Mouse (Mus musculus) CH12.LX (cell line): ENCODE measurements around the gene Pogz. TPM values are rescaled to one million over a fixed set of nuclear protein-coding genes. Genes with fewer than 3 reads are reported as not detected.

Experiments
- DNase-seq: peaks from one replicate; pipeline ENCODE4 v3.0.0-alpha.2; 2013; ENCODE audit errors: extremely low read depth
- H3K27ac ChIP-seq: 2 replicates; pipeline ENCODE4 v1.5.1; 2012; ENCODE audit warnings: low read depth, mild to moderate bottlenecking, control low read depth, moderate library complexity; ENCODE audit not compliant: insufficient read depth
- H3K27me3 ChIP-seq: replicated peaks from 2 replicates; pipeline ENCODE3; 2012; ENCODE audit warnings: inconsistent platforms
- H3K36me3 ChIP-seq, 2 experiments: replicated peaks in 1 of 2; 2 replicates each; pipeline versions ENCODE3 to v1.6.1; 2012; ENCODE audit warnings: inconsistent platforms in 1 of 2, low read length in 1 of 2, mild to moderate bottlenecking in 1 of 2, mixed read lengths in 1 of 2, moderate library complexity in 1 of 2; ENCODE audit not compliant: control insufficient read depth in 1 of 2, insufficient read depth in 1 of 2
- H3K4me1 ChIP-seq, 2 experiments: 2 replicates each; pipeline ENCODE4 v1.6.1; 2012; ENCODE audit warnings: inconsistent platforms in 1 of 2, moderate library complexity in 1 of 2; ENCODE audit not compliant: insufficient read depth in 2 of 2, control insufficient read depth in 1 of 2
- H3K4me2 ChIP-seq: 2 replicates; pipeline ENCODE4 v1.6.1; 2012; ENCODE audit warnings: low read depth, mild to moderate bottlenecking, control low read depth; ENCODE audit not compliant: poor library complexity, insufficient read depth, severe bottlenecking
- H3K4me3 ChIP-seq, 3 experiments: fragments of 150-350 bp in 1 of 3; sonication (generic) in 1 of 3; replicated peaks in 1 of 3; 2 replicates each; pipeline versions ENCODE3 to v1.5.1; 2011 to 2012; ENCODE audit warnings: low read depth in 2 of 3, low read length in 2 of 3, mild to moderate bottlenecking in 2 of 3, moderate library complexity in 2 of 3, control low read depth in 1 of 3, improper control_type of control experiment in 1 of 3, inconsistent platforms in 1 of 3, mixed read lengths in 1 of 3; ENCODE audit not compliant: poor library complexity in 1 of 3
- H3K79me2 ChIP-seq: replicated peaks from 2 replicates; pipeline ENCODE4 v1.6.1; 2012; ENCODE audit warnings: mild to moderate bottlenecking, moderate library complexity; ENCODE audit not compliant: control insufficient read depth, poor library complexity, insufficient read depth, severe bottlenecking; ENCODE audit errors: extremely low read depth
- H3K9ac ChIP-seq: 2 replicates; pipeline ENCODE4 v1.6.1; 2012; ENCODE audit warnings: low read depth, mild to moderate bottlenecking, control low read depth, moderate library complexity; ENCODE audit not compliant: insufficient read depth
- H3K9me3 ChIP-seq: replicated peaks from 2 replicates; pipeline ENCODE3; 2012; ENCODE audit warnings: low read length, inconsistent platforms, mixed read lengths
- CHD1 ChIP-seq: IDR thresholded peaks from 2 replicates; pipeline ENCODE4 v1.6.1; 2012; ENCODE audit warnings: low read depth, low read length, improper control_type of control experiment, inconsistent platforms
- CHD2 ChIP-seq: IDR thresholded peaks from 2 replicates; pipeline ENCODE4 v1.6.1; 2011; ENCODE audit warnings: low read length, improper control_type of control experiment
- ELF1 ChIP-seq: IDR thresholded peaks from 2 replicates; pipeline ENCODE4 v1.6.1; 2014; ENCODE audit warnings: low read depth, mild to moderate bottlenecking, inconsistent platforms, low read length, improper control_type of control experiment
- ETS1 ChIP-seq: conservative IDR thresholded peaks from 2 replicates; pipeline ENCODE4 v1.6.1; 2012; ENCODE audit warnings: low read depth, mild to moderate bottlenecking, inconsistent platforms, low read length, improper control_type of control experiment, moderate library complexity
- HCFC1 ChIP-seq: IDR thresholded peaks from 2 replicates; pipeline ENCODE4 v1.6.1; 2012; ENCODE audit warnings: low read depth, mild to moderate bottlenecking, inconsistent platforms, low read length, improper control_type of control experiment
- IRF4 ChIP-seq: IDR thresholded peaks from 2 replicates; pipeline ENCODE4 v1.6.1; 2014; ENCODE audit warnings: low read depth, mild to moderate bottlenecking, inconsistent platforms, low read length, improper control_type of control experiment
- JUN ChIP-seq: IDR thresholded peaks from 2 replicates; pipeline ENCODE4 v1.6.1; 2011; ENCODE audit warnings: low read depth, mild to moderate bottlenecking, low read length, improper control_type of control experiment, moderate library complexity; ENCODE audit not compliant: insufficient read depth
- JUND ChIP-seq: conservative IDR thresholded peaks from 2 replicates; pipeline ENCODE4 v1.6.1; 2011; ENCODE audit warnings: low read depth, low read length, improper control_type of control experiment
- KAT2A ChIP-seq: IDR thresholded peaks from 2 replicates; pipeline ENCODE4 v1.6.1; 2012; ENCODE audit warnings: low read length, improper control_type of control experiment, inconsistent platforms; ENCODE audit not compliant: insufficient replicate concordance
- MAZ ChIP-seq: IDR thresholded peaks from 2 replicates; pipeline ENCODE4 v1.6.1; 2012; ENCODE audit warnings: low read depth, mild to moderate bottlenecking, inconsistent platforms, low read length, improper control_type of control experiment, moderate library complexity
- MEF2A ChIP-seq: IDR thresholded peaks from 2 replicates; pipeline ENCODE4 v1.6.1; 2014; ENCODE audit warnings: low read depth, mild to moderate bottlenecking, inconsistent platforms, low read length, improper control_type of control experiment, borderline replicate concordance
- MXI1 ChIP-seq: IDR thresholded peaks from 2 replicates; pipeline ENCODE4 v1.6.1; 2011; ENCODE audit warnings: mild to moderate bottlenecking, low read depth, low read length, improper control_type of control experiment
- MYC ChIP-seq: IDR thresholded peaks from 2 replicates; pipeline ENCODE4 v1.6.1; 2011; ENCODE audit warnings: low read depth, mild to moderate bottlenecking, improper control_type of control experiment, low read length
- POLR2AphosphoS2 ChIP-seq: IDR thresholded peaks from 2 replicates; pipeline ENCODE4 v1.6.1; 2011; ENCODE audit warnings: low read depth, low read length, improper control_type of control experiment
- RAD21 ChIP-seq: IDR thresholded peaks from 2 replicates; pipeline ENCODE4 v1.6.1; 2011; ENCODE audit warnings: low read depth, mild to moderate bottlenecking, low read length, improper control_type of control experiment, moderate library complexity
- RCOR1 ChIP-seq: conservative IDR thresholded peaks from 2 replicates; pipeline ENCODE4 v1.6.1; 2012; ENCODE audit warnings: low read depth, mild to moderate bottlenecking, inconsistent platforms, low read length, improper control_type of control experiment
- SIN3A ChIP-seq: IDR thresholded peaks from 2 replicates; pipeline ENCODE4 v1.6.1; 2012; ENCODE audit warnings: low read length, improper control_type of control experiment, inconsistent platforms
- SMC3 ChIP-seq: IDR thresholded peaks from 2 replicates; pipeline ENCODE4 v1.6.1; 2011; ENCODE audit warnings: low read depth, low read length, improper control_type of control experiment
- TCF12 ChIP-seq: IDR thresholded peaks from 2 replicates; pipeline ENCODE4 v1.6.1; 2014; ENCODE audit warnings: low read depth, mild to moderate bottlenecking, inconsistent platforms, low read length, improper control_type of control experiment
- USF1 ChIP-seq: IDR thresholded peaks from 2 replicates; pipeline ENCODE4 v1.6.1; 2014; ENCODE audit warnings: low read depth, mild to moderate bottlenecking, inconsistent platforms, low read length, improper control_type of control experiment
- ZC3H11A ChIP-seq: IDR thresholded peaks from 2 replicates; pipeline ENCODE4 v1.6.1; 2012; ENCODE audit warnings: low read depth, mild to moderate bottlenecking, inconsistent platforms, low read length, improper control_type of control experiment
- ZNF384 ChIP-seq: IDR thresholded peaks from 2 replicates; pipeline ENCODE4 v1.6.1; 2012; ENCODE audit warnings: low read depth, low read length, improper control_type of control experiment, inconsistent platforms
- dilution Hi-C: fragments of 300-500 bp; cut with MboI; formaldehyde crosslinking; loops from 2 replicates; pipeline ENCODE4 v1.14.3; 2020; ENCODE audit warnings: low sequenced_read_pairs; ENCODE audit not compliant: extremely low pct_unique_long_range_greater_than_20kb, extremely low pct_ligation_motif_present
- in situ Hi-C: fragments of 300-500 bp; cut with MboI; formaldehyde crosslinking; loops from 3 replicates; pipeline ENCODE4 v1.14.3; 2019; ENCODE audit warnings: low sequenced_read_pairs, low pct_ligation_motif_present, low pct_unique_long_range_greater_than_20kb, mixed read lengths
- polyA plus RNA-seq: library from polyadenylated mRNA; unstranded; fragments of >175 nt; gene quantifications from 2 replicates; pipeline ENCODE4 v1.2.1, GENCODE M21; 2012; ENCODE audit warnings: low read depth; ENCODE audit not compliant: insufficient read length
- total RNA-seq, 2 experiments: library from RNA; depleted of rRNA; stranded (reverse); fragments of 300-350 nt in 1 of 2; fragments of >200 nt in 1 of 2; gene quantifications; 2 replicates each; pipeline ENCODE4 v1.2.3; 2012 to 2014

Gene Pogz
- total and polyA plus RNA-seq, 3 experiments = 7.7 to 23.4 (median 10.1) TPM

DNA sequence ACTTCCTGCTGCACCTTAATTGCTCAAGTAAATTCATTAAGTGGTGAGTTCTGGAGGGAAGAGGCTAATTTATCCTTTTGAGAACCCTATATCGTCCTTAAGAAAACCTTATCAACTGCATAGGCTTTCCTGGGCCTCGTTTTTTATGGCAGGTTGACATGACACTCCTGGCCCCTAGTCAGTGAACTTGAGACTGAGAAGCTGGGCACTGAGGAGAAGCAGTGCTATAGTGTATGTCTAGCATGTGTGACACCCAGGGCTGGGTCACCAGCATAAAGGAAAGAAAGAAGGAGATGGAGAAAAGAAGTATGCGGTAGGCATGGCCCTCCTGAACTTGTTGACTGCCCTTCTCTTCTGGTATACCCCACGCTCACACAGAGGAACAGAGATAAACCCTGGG lies 23.3 kb upstream of the Pogz start:
- Histone ChIP-seq H3K27me3 (no peaks in the 10 kb centered on the region), H3K36me3 (no peaks in the 10 kb centered on the region), H3K9me3 (no peaks in the 10 kb centered on the region), H3K9ac (no peak overlapping the region), H3K4me1 (no peaks in the 10 kb centered on the region), H3K27ac (no peak overlapping the region), H3K4me3 (no peak overlapping the region), H3K4me2 (no peak overlapping the region), H3K79me2 (no peaks in the 10 kb centered on the region)
- dilution Hi-C loops (no loop called here), in situ Hi-C loops (no loop called here)
- DNase-seq = no peak
- TF ChIP-seq ELF1 (no peak), SIN3A (no peak), ZC3H11A (no peak), HCFC1 (no peak), POLR2AphosphoS2 (no peak), MXI1 (no peak), ZNF384 (no peak), MAZ (no peak), RCOR1 (no peak), TCF12 (no peak), ETS1 (no peak), RAD21 (no peak)

DNA sequence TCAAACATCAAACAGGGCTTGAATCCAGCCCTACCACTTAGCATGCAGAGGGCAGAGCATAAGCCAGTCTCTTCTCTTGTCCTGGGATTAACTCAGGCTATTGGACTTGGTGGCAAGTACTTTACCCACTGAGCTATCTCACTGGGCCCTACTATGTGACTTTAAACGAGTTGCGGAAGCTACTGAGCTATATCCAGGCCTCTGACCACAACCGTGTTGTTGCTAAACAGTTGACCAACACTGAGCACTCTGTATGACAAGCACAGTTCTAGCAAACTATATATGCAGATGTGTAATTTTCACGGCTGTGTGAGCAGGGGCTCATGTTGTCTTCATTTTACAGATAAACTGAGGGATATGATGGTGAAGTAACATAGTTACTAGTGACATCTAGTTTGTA lies 22.7 kb upstream of the Pogz start:
- H3K4me1 ChIP-seq = no peaks in the 10 kb centered on the region
- no peak overlapping the region for H3K4me2 ChIP-seq
- in situ Hi-C loops = no loop called here
- H3K36me3 ChIP-seq = no peaks in the 10 kb centered on the region
- H3K27me3 ChIP-seq = no peaks in the 10 kb centered on the region
- dilution Hi-C loops = no loop called here
- no peak overlapping the region for H3K4me3 ChIP-seq
- DNase-seq = no peak
- no peak overlapping the region for H3K9ac ChIP-seq
- H3K27ac ChIP-seq = no peak overlapping the region
- no peaks in the 10 kb centered on the region for H3K79me2 ChIP-seq
- H3K9me3 ChIP-seq = no peaks in the 10 kb centered on the region
- TF ChIP-seq SMC3 = no peak
- TF ChIP-seq CHD2 = no peak
- TF ChIP-seq CHD1 = no peak
- TF ChIP-seq RCOR1 = no peak
- no peak for TF ChIP-seq JUN
- TF ChIP-seq MYC = no peak
- no peak for TF ChIP-seq MEF2A
- TF ChIP-seq IRF4 = no peak
- no peak for TF ChIP-seq JUND
- no peak for TF ChIP-seq ZC3H11A
- TF ChIP-seq USF1 = no peak
- TF ChIP-seq ZNF384 = no peak
- no peak for TF ChIP-seq KAT2A
